Mouse (Mus musculus) brown adipose tissue, adult 24 weeks (tissue): ENCODE measurements around the gene C9. TPM values are rescaled to one million over a fixed set of nuclear protein-coding genes. Genes with fewer than 3 reads are reported as not detected.
A peak's percentile ranks its signal among the peaks of the same experiment; 100 is the strongest.

Experiments used
- H3K27ac ChIP-seq: fragments of 200-500 bp; replicated peaks from 2 replicates; pipeline ENCODE4 v1.5.1; 2012; ENCODE audit warnings: low read depth, mild to moderate bottlenecking, low read length
- H3K4me1 ChIP-seq: fragments of 200-500 bp; 2 replicates; pipeline ENCODE4 v1.6.1; 2012; ENCODE audit warnings: low read length, mixed read lengths; ENCODE audit not compliant: control insufficient read depth, insufficient read depth, insufficient read length
- H3K4me3 ChIP-seq: fragments of 200-500 bp; 2 replicates; pipeline ENCODE4 v1.5.1; 2012; ENCODE audit warnings: low read depth, mild to moderate bottlenecking, low read length, moderate library complexity; ENCODE audit not compliant: insufficient read depth
- polyA plus RNA-seq: library from polyadenylated mRNA; stranded (reverse); fragments of >200 nt; gene quantifications from 2 replicates; pipeline ENCODE4 v1.2.4, GENCODE M21; 2012; ENCODE audit not compliant: missing spikeins, insufficient read depth, insufficient read length

The C9 gene
- polyA plus RNA-seq, 1 experiment = not detected

DNA sequence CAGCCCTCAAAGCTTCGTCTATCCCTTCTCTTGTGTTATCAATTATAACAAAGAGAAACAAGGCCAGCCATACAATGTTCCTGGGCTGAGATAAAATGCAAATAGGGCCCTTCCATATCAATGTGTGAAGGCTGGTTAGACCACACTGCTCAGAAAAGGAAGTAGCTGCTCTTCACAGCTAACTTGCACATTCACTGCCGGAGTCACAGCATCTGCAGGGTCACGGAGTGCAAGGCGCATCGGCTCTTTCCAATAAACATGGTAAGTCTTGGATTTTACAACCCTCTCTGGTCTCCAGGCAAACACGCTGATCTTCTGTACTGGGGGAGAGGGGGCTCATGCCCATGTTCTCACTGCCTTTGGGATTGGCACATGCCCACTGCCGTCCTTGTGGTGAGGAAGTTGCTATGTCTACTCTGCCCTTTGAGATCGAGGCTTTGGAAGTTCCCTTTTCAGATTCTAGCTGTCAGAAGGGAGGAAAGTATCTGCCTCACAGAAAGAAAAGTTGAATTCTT lies 77.6 kb downstream of the C9 start, which contains the start of gene Fyb:
Gene Fyb (plus strand): TSS at position 201 of the 515 bp plus-strand sequence.
- H3K27ac ChIP-seq = 0 out of 2 replicates have a peak within 1 kb of the TSS, but pooled peaks have one; percentile 42

DNA sequence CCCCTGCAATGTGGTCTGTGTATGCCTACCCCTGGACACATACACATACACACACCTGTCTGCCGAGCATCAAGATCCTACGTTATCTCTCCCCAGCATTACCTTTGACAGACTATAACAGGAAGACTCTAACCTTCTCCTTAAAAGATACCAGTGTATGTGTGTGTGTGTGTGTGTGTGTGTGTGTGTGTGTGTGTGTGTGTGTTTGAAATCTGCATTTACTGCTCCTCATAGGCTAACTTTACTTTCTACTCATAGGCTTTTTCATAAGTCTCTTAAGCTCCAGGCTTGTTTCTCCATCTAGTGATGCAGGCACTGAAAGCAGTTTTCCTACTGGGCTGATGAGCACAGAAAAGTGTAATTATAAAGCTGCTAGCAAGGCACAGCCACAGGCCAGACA lies 79.7 kb downstream of the C9 start:
- no peak overlapping the region for H3K27ac ChIP-seq

More for the DNA sequence above, 77.6 kb downstream of the C9 start, which contains the start of gene Fyb:
- Histone ChIP-seq H3K4me3 (peak within 1 kb of the TSS; percentile 18), H3K4me1 (no peaks in the 10 kb centered on the region)

GRCm38 (mm10) chr15:6525386-6525785 lies 80.3 kb downstream of the C9 start:
- no peaks in the 10 kb centered on the region for H3K4me1 ChIP-seq
- H3K27ac ChIP-seq = no peak overlapping the region
- H3K4me3 ChIP-seq = no peak overlapping the region

More for the DNA sequence above, 79.7 kb downstream of the C9 start:
- no peaks in the 10 kb centered on the region for H3K4me1 ChIP-seq
- H3K4me3 ChIP-seq = no peak overlapping the region

GRCm38 (mm10) chr15:6533858-6534343 lies 88.8 kb downstream of the C9 start:
- Histone ChIP-seq H3K4me1 (no peaks in the 10 kb centered on the region), H3K27ac (no peak overlapping the region), H3K4me3 (no peak overlapping the region)

GRCm38 (mm10) chr15:6534592-6534991 lies 89.5 kb downstream of the C9 start:
- H3K27ac ChIP-seq = no peak overlapping the region
- H3K4me3 ChIP-seq = no peak overlapping the region
- H3K4me1 ChIP-seq = no peaks in the 10 kb centered on the region

- Histone ChIP-seq H3K4me1 (no peaks in the 10 kb centered on the region), H3K27ac (no peak overlapping the region)
Observed at GRCm38 (mm10) chr15:6539639-6540338, 94.7 kb downstream of the C9 start.

More at GRCm38 (mm10) chr15:6539639-6540338, 94.7 kb downstream of the C9 start:
- no peak overlapping the region for H3K4me3 ChIP-seq

Other genes starting within 250 kb of the C9 start
- gene Dab2, start 145.5 kb upstream of the C9 start, polyA plus RNA-seq = 14.9 and 20.8 TPM in 2 replicates
- gene Fyb, start 77.5 kb downstream of the C9 start, polyA plus RNA-seq = 4.6 and 12.6 TPM in 2 replicates